Mouse (Mus musculus) CH12.LX (cell line): ENCODE results near the gene Mier3. TPM values are rescaled to one million over a fixed set of nuclear protein-coding genes. Genes with fewer than 3 reads are reported as not detected.

Experiments
- polyA plus RNA-seq: library from polyadenylated mRNA; unstranded; fragments of >175 nt; gene quantifications from 2 replicates; pipeline ENCODE4 v1.2.1, GENCODE M21; 2012; ENCODE audit warnings: low read depth; ENCODE audit not compliant: insufficient read length
- total RNA-seq, 2 experiments: library from RNA; depleted of rRNA; stranded (reverse); fragments of 300-350 nt in 1 of 2; fragments of >200 nt in 1 of 2; gene quantifications; 2 replicates each; pipeline ENCODE4 v1.2.3; 2012 to 2014

The Mier3 gene
- total and polyA plus RNA-seq, 3 experiments: 3.3 to 7.3 (median 7.0) TPM

Other genes with a start within 250 kb of the Mier3 start
- 43.3 and 50.4 TPM in 2 replicates for gene Gpbp1, start 190.9 kb upstream of the Mier3 start, total RNA-seq (2012; rRNA removed)
- gene Gpbp1, start 190.9 kb upstream of the Mier3 start, total RNA-seq (2014; rRNA removed): 96.1 and 107 TPM in 2 replicates
- gene Gpbp1, start 190.9 kb upstream of the Mier3 start, polyA plus RNA-seq: 85.7 and 99.6 TPM in 2 replicates
- gene Gm49496, start 131.0 kb upstream of the Mier3 start, total RNA-seq (2012; rRNA removed): not detected in 2 replicates
- gene Gm49496, start 131.0 kb upstream of the Mier3 start, total RNA-seq (2014; rRNA removed): not detected in 2 replicates
- gene Gm49496, start 131.0 kb upstream of the Mier3 start, polyA plus RNA-seq: not detected in 2 replicates
- not detected in 2 replicates for gene Gm10198, start 88.2 kb upstream of the Mier3 start, total RNA-seq (2012; rRNA removed)
- not detected in 2 replicates for gene Gm10198, start 88.2 kb upstream of the Mier3 start, total RNA-seq (2014; rRNA removed)
- gene Gm10198, start 88.2 kb upstream of the Mier3 start, polyA plus RNA-seq: not detected in 2 replicates
- gene Map3k1, start 128.0 kb downstream of the Mier3 start, total RNA-seq (2012; rRNA removed): 37.9 and 48.7 TPM in 2 replicates
- 7.7 and 10.7 TPM in 2 replicates for gene Map3k1, start 128.0 kb downstream of the Mier3 start, total RNA-seq (2014; rRNA removed)
- gene Map3k1, start 128.0 kb downstream of the Mier3 start, polyA plus RNA-seq: 13.4 and 14.7 TPM in 2 replicates